Mouse (Mus musculus): ENCODE results near the gene Emid1. TPM values are rescaled to one million over a fixed set of nuclear protein-coding genes. Genes with fewer than 3 reads are reported as not detected.

Gene Emid1
- polyA plus RNA-seq (2016; fragmentation: Nextera tagmentation; extraction: Ambion mirVana) = 13.1 and 24.6 TPM in 2 replicates

- peak within 1 kb of the TSS; percentile 88 for H3K27ac ChIP-seq (replicated peaks)
- no peaks in the 10 kb centered on the region for H3K36me3 ChIP-seq (replicated peaks)
- whole genome bisulfite sequencing = under 1% methylated on average over 53 of the region's 53 CpGs
- H3K27me3 ChIP-seq (replicated peaks; ENCODE audit: low read depth, poor library complexity, severe bottlenecking) = peaks cover 66% of the 10 kb centered on the region
- peaks cover 73% of the 10 kb centered on the region for H3K4me1 ChIP-seq
- H3K9me3 ChIP-seq = no peaks in the 10 kb centered on the region
- peak within 1 kb of the TSS; percentile 75 for H3K4me3 ChIP-seq
- peak; percentile 70 for DNase-seq (ENCODE audit: low spot score)
Measured at GRCm38 (mm10) chr11:5151680-5152337, at the start of gene Emid1. Gene Emid1 (minus strand): TSS chr11:5152257.

DNA sequence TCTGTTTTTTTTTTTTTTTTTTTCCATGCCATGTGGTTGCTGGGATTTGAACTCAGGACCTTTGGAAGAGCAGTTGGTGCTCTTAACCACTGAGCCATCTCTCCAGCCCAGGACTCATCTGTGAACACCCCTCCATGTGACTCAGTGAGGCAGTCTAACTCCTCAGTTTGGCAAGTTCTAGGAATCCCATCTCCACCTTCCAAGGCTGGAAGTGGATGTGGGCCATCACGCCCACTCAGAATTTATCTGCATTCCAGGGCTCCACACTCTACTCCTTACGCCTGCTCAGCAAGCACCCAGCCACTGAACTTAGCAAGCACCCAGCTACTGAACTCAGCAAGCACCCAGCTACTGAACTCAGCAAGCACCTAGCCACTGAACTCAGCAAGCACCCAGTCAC, 47.8 kb upstream of the Emid1 start:
- no peak overlapping the region for H3K4me3 ChIP-seq
- no peak for DNase-seq (ENCODE audit: low spot score)
- H3K9me3 ChIP-seq = no peaks in the 10 kb centered on the region
- peaks cover 67% of the 10 kb centered on the region for H3K36me3 ChIP-seq (replicated peaks)
- peaks cover 37% of the 10 kb centered on the region for H3K4me1 ChIP-seq
- H3K27ac ChIP-seq (replicated peaks) = no peak overlapping the region
- 92% methylated on average over 2 of the region's 2 CpGs for WGBS
- H3K27me3 ChIP-seq (replicated peaks; ENCODE audit: low read depth, poor library complexity, severe bottlenecking) = no peaks in the 10 kb centered on the region

DNA sequence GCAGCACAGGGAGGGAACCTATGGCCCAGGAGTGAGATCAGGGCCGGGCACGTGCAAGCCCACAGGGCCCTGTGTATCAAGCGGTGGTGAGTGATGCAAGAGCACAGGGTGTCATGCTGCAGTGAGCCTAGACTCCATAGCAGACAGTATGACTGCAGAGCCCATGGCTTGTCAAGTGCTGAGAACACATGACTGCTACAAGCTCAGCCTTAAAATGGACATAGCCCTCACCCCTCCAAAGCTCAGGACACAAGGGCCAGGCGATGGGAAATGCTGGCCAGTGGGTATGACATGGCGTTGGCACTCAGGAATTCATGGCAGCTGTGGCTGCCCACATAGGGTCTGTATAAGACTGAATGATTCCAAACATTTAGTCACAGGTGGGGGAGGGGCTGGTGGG, 45.0 kb upstream of the Emid1 start:
- Histone ChIP-seq H3K36me3 (replicated peaks) (peaks cover 69% of the 10 kb centered on the region), H3K4me3 (no peak overlapping the region), H3K27me3 (replicated peaks; ENCODE audit: low read depth, poor library complexity, severe bottlenecking) (no peaks in the 10 kb centered on the region), H3K4me1 (peaks cover 39% of the 10 kb centered on the region), H3K9me3 (no peaks in the 10 kb centered on the region), H3K27ac (replicated peaks) (peak overlapping the region; percentile 25)
- WGBS = 82% methylated on average over 5 of the region's 5 CpGs
- no peak for DNase-seq (ENCODE audit: low spot score)

GRCm38 (mm10) chr11:5196583-5196982, 44.5 kb upstream of the Emid1 start:
- Histone ChIP-seq H3K27ac (replicated peaks) (peak overlapping the region; percentile 25; the same call in 1 of the 2 replicates), H3K36me3 (replicated peaks) (peaks cover 65% of the 10 kb centered on the region), H3K27me3 (replicated peaks; ENCODE audit: low read depth, poor library complexity, severe bottlenecking) (no peaks in the 10 kb centered on the region), H3K4me3 (no peak overlapping the region), H3K9me3 (no peaks in the 10 kb centered on the region), H3K4me1 (peaks cover 39% of the 10 kb centered on the region)
- DNase-seq (ENCODE audit: low spot score) = no peak
- WGBS = 69% methylated on average over 7 of the region's 7 CpGs

GRCm38 (mm10) chr11:5193576-5193881, 41.5 kb upstream of the Emid1 start:
- H3K36me3 ChIP-seq (replicated peaks) = peaks cover 50% of the 10 kb centered on the region
- no peak overlapping the region for H3K4me3 ChIP-seq
- H3K27ac ChIP-seq (replicated peaks) = peak overlapping the region; percentile 42; the same call in 1 of the 2 replicates
- H3K4me1 ChIP-seq = peaks cover 64% of the 10 kb centered on the region
- 46% methylated on average over 1 of the region's 1 CpGs for WGBS
- H3K27me3 ChIP-seq (replicated peaks; ENCODE audit: low read depth, poor library complexity, severe bottlenecking) = no peaks in the 10 kb centered on the region
- no peaks in the 10 kb centered on the region for H3K9me3 ChIP-seq
- DNase-seq (ENCODE audit: low spot score) = no peak

DNA sequence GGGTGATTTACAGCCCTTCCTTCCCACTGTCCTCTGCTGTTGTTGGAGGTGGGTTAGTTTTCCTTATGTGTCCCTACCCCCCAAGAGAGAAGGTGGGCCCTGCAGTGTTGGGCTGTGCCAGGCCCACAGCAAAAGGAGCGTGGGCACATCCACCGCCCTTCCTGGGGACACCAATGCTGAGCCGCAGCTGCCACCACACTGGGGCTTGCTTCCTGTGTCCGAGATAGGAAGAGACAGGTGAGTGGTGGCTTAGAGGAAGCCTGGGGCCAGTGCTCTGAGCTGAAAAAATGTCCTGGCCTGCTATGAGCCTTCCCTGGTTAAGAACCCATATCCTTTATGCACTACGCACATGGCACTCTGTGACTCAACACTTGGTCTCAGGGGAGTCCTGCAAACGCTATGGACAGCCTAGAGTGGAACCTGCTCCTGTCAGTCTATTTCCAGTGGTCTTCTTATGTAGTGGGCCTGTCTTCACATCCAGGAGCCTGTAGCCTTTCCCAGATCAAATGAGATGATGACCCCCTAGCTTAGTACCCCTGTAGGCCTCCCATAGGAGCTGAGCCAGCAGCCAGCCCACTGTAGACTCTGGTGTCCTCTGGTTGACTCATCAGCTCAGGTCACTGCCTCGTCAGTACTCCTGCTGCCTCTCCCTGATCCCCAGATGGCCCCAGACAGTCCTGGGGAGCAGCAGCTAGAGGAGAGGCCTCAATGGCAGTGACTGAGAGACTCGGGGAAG, 41.0 kb upstream of the Emid1 start:
- WGBS = 83% methylated on average over 8 of the region's 8 CpGs
- peaks cover 45% of the 10 kb centered on the region for H3K36me3 ChIP-seq (replicated peaks)
- peak overlapping the region; percentile 42; the same call in 1 of the 2 replicates for H3K27ac ChIP-seq (replicated peaks)
- no peaks in the 10 kb centered on the region for H3K9me3 ChIP-seq
- peaks cover 64% of the 10 kb centered on the region for H3K4me1 ChIP-seq
- no peaks in the 10 kb centered on the region for H3K27me3 ChIP-seq (replicated peaks; ENCODE audit: low read depth, poor library complexity, severe bottlenecking)
- no peak for DNase-seq (ENCODE audit: low spot score)
- H3K4me3 ChIP-seq = no peak overlapping the region

DNA sequence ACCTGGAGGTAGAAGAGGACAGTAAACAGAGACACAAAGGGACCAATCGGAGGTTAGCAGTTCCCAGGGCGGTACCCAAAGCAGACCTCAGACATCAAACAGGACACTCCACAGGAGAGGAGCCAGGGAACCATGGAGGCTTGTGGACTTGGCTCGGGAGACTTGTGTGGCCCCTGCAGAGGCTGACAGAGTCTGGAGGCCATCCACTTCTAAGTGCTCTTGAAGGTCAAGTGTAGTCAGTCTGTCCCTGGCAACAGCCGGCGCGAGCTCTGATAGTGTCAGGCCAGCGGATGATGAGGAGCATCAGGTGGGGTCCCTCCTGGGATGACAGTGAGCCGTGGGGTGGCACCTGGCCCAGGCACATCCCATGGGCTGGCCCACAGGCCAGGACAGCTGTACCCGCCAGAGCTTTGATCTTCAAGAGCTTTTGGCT, 40.0 kb upstream of the Emid1 start:
- H3K36me3 ChIP-seq (replicated peaks) = peaks cover 35% of the 10 kb centered on the region
- peak overlapping the region; percentile 58; the same call in 1 of the 2 replicates for H3K27ac ChIP-seq (replicated peaks)
- no peaks in the 10 kb centered on the region for H3K9me3 ChIP-seq
- H3K4me3 ChIP-seq = no peak overlapping the region
- WGBS = 60% methylated on average over 9 of the region's 9 CpGs
- peaks cover 67% of the 10 kb centered on the region for H3K4me1 ChIP-seq
- no peaks in the 10 kb centered on the region for H3K27me3 ChIP-seq (replicated peaks; ENCODE audit: low read depth, poor library complexity, severe bottlenecking)
- DNase-seq (ENCODE audit: low spot score) = no peak

DNA sequence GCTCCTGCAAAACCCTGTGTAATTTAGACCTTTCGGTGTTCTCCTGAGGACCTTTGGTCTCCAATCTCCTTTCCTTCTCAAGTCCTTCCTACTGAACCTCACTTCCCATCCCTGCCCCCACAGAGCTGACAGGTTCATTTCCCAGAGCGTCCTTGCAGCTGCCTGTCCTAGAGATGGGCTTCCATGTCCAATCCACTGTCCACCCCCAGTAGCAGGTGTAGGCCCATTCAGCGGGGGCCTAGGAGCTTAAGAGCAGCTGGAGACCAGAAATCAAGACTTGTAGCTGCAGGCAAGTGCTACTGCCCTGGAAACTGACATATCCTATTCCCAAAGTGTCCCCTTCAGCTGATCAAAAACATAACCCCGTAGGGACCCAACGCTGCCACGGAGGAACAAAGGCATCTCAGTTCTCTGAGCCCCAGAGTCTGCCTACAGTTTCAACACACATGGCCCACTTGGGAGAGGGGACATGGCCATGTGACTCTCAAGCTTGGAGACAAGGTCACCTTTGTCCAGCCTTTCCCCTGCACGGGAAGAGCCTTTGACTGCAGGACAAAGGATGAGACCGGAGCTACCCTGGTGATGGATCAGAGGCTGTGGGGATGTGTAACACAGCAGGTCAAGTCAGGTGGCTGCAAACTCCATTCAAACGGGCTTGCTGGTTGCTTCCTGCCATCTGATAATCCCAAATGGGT, 37.3 kb upstream of the Emid1 start:
- WGBS = 44% methylated on average over 9 of the region's 9 CpGs
- peaks cover 17% of the 10 kb centered on the region for H3K36me3 ChIP-seq (replicated peaks)
- 0 out of 2 replicates have a peak overlapping the region, but pooled peaks have one; percentile 7 for H3K27ac ChIP-seq (replicated peaks)
- no peak overlapping the region for H3K4me3 ChIP-seq
- no peaks in the 10 kb centered on the region for H3K9me3 ChIP-seq
- peaks cover 68% of the 10 kb centered on the region for H3K4me1 ChIP-seq
- DNase-seq (ENCODE audit: low spot score) = peak; percentile 42
- no peaks in the 10 kb centered on the region for H3K27me3 ChIP-seq (replicated peaks; ENCODE audit: low read depth, poor library complexity, severe bottlenecking)

- Histone ChIP-seq H3K27ac (replicated peaks) (no peak overlapping the region), H3K4me1 (peaks cover 72% of the 10 kb centered on the region), H3K36me3 (replicated peaks) (peaks cover 5% of the 10 kb centered on the region), H3K4me3 (no peak overlapping the region), H3K9me3 (no peaks in the 10 kb centered on the region), H3K27me3 (replicated peaks; ENCODE audit: low read depth, poor library complexity, severe bottlenecking) (no peaks in the 10 kb centered on the region)
- DNase-seq (ENCODE audit: low spot score) = no peak
- 91% methylated on average over 4 of the region's 4 CpGs for WGBS
Measured at GRCm38 (mm10) chr11:5188170-5188569, 36.1 kb upstream of the Emid1 start.

- no peaks in the 10 kb centered on the region for H3K9me3 ChIP-seq
- WGBS = 80% methylated on average over 9 of the region's 9 CpGs
- H3K36me3 ChIP-seq (replicated peaks) = no peaks in the 10 kb centered on the region
- H3K27me3 ChIP-seq (replicated peaks; ENCODE audit: low read depth, poor library complexity, severe bottlenecking) = peaks cover 7% of the 10 kb centered on the region; the same call in 1 of the 2 replicates
- H3K4me3 ChIP-seq = peak overlapping the region; percentile 32; the same call in 1 of the 2 replicates
- H3K4me1 ChIP-seq = peaks cover 49% of the 10 kb centered on the region
- no peak for DNase-seq (ENCODE audit: low spot score)
- peak overlapping the region; percentile 85 for H3K27ac ChIP-seq (replicated peaks)
Measured at GRCm38 (mm10) chr11:5184832-5185231, 32.8 kb upstream of the Emid1 start.

DNA sequence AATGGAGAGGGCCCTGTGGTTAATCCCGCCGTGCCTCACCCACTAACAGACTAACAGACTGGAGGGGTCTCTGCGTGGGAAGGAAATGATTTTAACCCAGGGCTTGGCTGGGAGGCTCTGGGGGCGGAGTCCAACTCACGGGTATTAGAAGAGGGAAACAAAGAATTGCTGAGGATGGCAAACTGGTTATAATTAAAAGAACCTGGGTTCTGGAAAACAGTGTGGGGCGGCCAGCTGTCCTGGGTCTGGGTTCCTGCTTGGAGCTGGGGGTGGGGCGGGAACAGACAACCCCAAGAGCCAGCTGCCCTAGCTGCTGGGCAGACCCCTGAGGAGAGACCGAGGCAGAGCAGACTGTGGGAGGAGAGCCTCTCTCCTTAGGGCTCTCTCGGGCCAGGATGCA, 32.2 kb upstream of the Emid1 start:
- WGBS = 21% methylated on average over 9 of the region's 9 CpGs

GRCm38 (mm10) chr11:5182870-5183269, 30.8 kb upstream of the Emid1 start:
- Histone ChIP-seq H3K27me3 (replicated peaks; ENCODE audit: low read depth, poor library complexity, severe bottlenecking) (peaks cover 20% of the 10 kb centered on the region), H3K27ac (replicated peaks) (no peak overlapping the region), H3K36me3 (replicated peaks) (no peaks in the 10 kb centered on the region), H3K9me3 (no peaks in the 10 kb centered on the region), H3K4me3 (no peak overlapping the region), H3K4me1 (peaks cover 51% of the 10 kb centered on the region)
- 68% methylated on average over 4 of the region's 4 CpGs for WGBS
- no peak for DNase-seq (ENCODE audit: low spot score)

More for the DNA sequence above, 32.2 kb upstream of the Emid1 start:
- H3K27me3 ChIP-seq (replicated peaks; ENCODE audit: low read depth, poor library complexity, severe bottlenecking) = peaks cover 11% of the 10 kb centered on the region
- DNase-seq (ENCODE audit: low spot score) = peak; percentile 60
- H3K27ac ChIP-seq (replicated peaks) = peak overlapping the region; percentile 85
- H3K4me1 ChIP-seq = peaks cover 47% of the 10 kb centered on the region
- no peaks in the 10 kb centered on the region for H3K36me3 ChIP-seq (replicated peaks)
- H3K9me3 ChIP-seq = no peaks in the 10 kb centered on the region
- H3K4me3 ChIP-seq = peak overlapping the region; percentile 32; the same call in 1 of the 2 replicates
